ENCODE assay signal across 18 mouse cellular contexts in the genomic region with DNA sequence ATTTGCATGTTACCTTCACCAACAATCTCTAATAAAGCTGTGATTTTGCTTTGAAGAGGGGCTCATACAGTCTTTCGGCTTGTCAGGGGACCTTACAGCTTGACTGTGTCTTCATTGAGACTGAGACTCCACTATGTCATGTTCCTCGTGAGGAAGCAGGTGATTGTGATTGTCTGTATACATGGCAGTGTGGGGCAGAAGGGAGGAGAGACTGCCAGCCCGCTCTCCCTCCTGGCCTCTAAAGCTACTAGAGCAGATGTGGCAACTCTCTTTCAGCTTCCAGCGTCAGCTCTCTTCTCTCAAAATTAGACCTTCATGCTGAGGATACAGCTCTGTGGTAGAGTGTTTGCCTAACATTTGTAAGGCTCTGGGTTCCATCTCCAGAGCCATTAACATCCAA.
"Had no signal": no experiment of that assay in that cellular context is flagged by ENCODE, and none has a peak within 500 bp of the region (broad histone marks: within the 10 kb centered on the region; RNA-seq: fewer than 3 reads in every experiment).

No protein-coding gene starts in this region.

- DNase-seq: lung, postnatal 14 days; lung, postnatal 4 days; retina, postnatal 1 day; right cerebral cortex, adult 18-20 months; right cerebral cortex, postnatal 25 days; right cerebral cortex, postnatal 4 days; spleen, adult 18-20 months; thymus, adult 18-20 months; thymus, postnatal 14 days; thymus, postnatal 36 days had no signal

- H3K27me3 ChIP-seq: liver, embryonic 12.5 days; midbrain, embryonic 13.5 days; midbrain, embryonic 15.5 days; neural tube, embryonic 13.5 days; neural tube, embryonic 15.5 days had no signal

- H3K9me3 ChIP-seq: liver, embryonic 12.5 days; midbrain, embryonic 10.5 days; midbrain, embryonic 13.5 days; midbrain, embryonic 15.5 days; neural tube, embryonic 13.5 days; neural tube, embryonic 15.5 days had no signal

- H3K9ac ChIP-seq: liver, embryonic 12.5 days; liver, embryonic 14.5 days; midbrain, embryonic 13.5 days; midbrain, embryonic 15.5 days; neural tube, embryonic 13.5 days; neural tube, embryonic 15.5 days had no signal

- H3K4me2 ChIP-seq: liver, embryonic 12.5 days; midbrain, embryonic 13.5 days; midbrain, embryonic 15.5 days; neural tube, embryonic 13.5 days; neural tube, embryonic 15.5 days had no signal

- H3K4me3 ChIP-seq: liver, embryonic 12.5 days; midbrain, embryonic 10.5 days; midbrain, embryonic 13.5 days; midbrain, embryonic 15.5 days; myocyte; neural tube, embryonic 13.5 days; neural tube, embryonic 15.5 days had no signal

- H3K27ac ChIP-seq: liver, embryonic 12.5 days; liver, embryonic 14.5 days; midbrain, embryonic 10.5 days; midbrain, embryonic 13.5 days; midbrain, embryonic 15.5 days; neural tube, embryonic 13.5 days had no signal

- H3K36me3 ChIP-seq: liver, embryonic 12.5 days; midbrain, embryonic 10.5 days; midbrain, embryonic 13.5 days; midbrain, embryonic 15.5 days; neural tube, embryonic 13.5 days; neural tube, embryonic 15.5 days had no signal

- ATAC-seq: liver, embryonic 12.5 days; midbrain, embryonic 13.5 days; midbrain, embryonic 15.5 days had no signal

- H3K4me1 ChIP-seq: liver, embryonic 12.5 days; midbrain, embryonic 10.5 days; neural tube, embryonic 13.5 days had no signal
